Mouse (Mus musculus) ovary, postnatal 14 days (tissue): ENCODE measurements around the gene Rrp9.

ENCODE experiments used
- DNase-seq: peaks from one replicate; pipeline ENCODE4 v3.0.0; 2022; ENCODE audit warnings: low spot score

Gene Rrp9

GRCm38 (mm10) chr9:106519909-106520308 is 44.1 kb downstream of the Rrp9 start:
- no peak for DNase-seq

DNA sequence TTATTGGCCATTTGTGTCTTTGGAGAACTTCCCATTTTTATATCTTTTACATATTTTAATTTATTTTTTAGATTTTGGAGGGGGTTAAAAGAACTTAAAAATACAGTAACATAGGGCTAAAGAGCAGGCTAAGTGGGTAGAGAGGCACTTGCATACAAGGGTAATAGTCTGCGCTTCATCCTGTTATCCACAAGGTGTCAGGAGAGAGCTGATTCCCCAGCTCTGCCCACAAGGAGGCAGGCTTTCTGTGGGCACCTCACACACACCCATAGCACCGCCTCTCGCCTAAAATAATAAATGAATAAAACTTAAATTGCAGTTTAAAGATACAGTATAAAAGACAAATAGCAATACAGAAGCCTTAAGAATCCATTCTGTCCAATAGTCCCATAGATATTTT is 56.1 kb downstream of the Rrp9 start:
- DNase-seq = no peak

DNA sequence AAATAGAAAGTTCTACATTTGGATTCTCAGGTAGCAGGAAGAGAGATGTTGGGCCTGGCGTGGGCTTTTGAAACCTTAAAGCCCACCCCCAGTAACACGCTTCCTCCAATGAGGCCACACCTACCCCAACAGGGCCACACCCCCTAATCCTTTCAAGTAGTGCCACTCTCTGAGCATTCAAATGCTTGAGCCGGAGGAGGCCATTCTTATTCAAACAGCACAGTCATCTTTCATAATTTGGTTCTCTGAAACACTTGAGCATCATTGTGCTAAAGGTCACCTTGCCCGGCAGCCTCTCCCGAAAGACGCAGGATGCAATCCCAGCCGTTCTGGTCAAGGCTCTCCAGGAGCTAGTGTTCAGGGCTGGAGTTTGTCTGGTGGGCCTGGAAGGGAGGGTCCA is 58.5 kb downstream of the Rrp9 start:
- no peak for DNase-seq

DNA sequence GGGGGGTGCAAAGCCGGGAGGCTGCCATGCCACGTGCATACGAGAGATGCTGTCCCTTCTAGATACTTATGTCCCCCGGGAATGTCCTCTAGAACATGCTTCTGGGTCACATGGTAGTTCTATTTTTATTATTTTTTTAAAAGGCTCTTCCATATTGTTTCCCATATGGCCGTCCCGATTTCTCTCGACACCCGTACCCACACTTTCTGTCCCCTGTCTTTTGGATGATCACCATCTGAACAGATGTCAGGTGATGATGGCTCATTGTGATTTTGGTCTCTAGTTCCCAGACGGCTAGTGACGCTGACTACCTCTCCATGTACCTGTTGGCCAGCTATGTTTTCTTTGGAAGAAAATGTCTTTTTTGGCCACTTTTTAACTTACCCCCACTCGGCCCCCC is 59.2 kb downstream of the Rrp9 start:
- DNase-seq = no peak
